28 mouse cellular contexts compared by ENCODE assay signal in the genomic region with DNA sequence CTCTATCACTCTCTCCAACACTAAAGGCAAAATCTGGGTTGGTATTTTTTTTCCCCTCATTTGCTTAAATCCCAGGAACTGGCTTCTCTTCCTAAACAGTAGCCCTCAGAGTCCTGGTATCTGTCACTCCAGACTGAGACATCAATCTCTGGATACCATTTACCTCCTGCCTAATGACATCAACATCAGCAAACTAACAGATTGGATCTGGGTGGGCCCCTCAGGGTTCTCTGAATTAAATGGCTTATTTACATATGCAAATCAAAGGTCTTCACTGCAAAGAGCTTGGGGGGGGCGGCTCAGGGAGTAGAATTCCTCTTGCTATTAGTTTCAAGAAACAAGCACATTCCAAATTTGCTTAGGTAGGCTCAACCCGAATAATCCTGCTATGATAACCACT.
A peak's percentile ranks its signal among the peaks of the same experiment; 100 is the strongest.
DNase-seq lines count a peak whose midpoint lies in the region; ATAC-seq lines count a peak whose summit lies in the region.
"Had no signal": no experiment of that assay in that cellular context is flagged by ENCODE, and none has a peak within 500 bp of the region (broad histone marks: within the 10 kb centered on the region; RNA-seq: fewer than 3 reads in every experiment).

No protein-coding gene starts in this region.

- no peaks in the 10 kb centered on the region for H3K9me3 ChIP-seq in midbrain, embryonic 14.5 days (ENCODE audit: control insufficient read depth, low read length)
- no peaks in the 10 kb centered on the region for H3K9me3 ChIP-seq in midbrain, embryonic 13.5 days
- H3K9me3 ChIP-seq: embryonic facial prominence, embryonic 10.5 days; embryonic facial prominence, embryonic 13.5 days; forebrain, embryonic 13.5 days; heart, embryonic 12.5 days; heart, embryonic 15.5 days; hindbrain, embryonic 10.5 days had no signal

- no peaks in the 10 kb centered on the region for H3K36me3 ChIP-seq in midbrain, embryonic 14.5 days (ENCODE audit: control insufficient read depth, insufficient read depth, low read length)
- no peaks in the 10 kb centered on the region for H3K36me3 ChIP-seq in midbrain, embryonic 13.5 days
- H3K36me3 ChIP-seq: embryonic facial prominence, embryonic 10.5 days; embryonic facial prominence, embryonic 13.5 days; heart, embryonic 15.5 days; hindbrain, embryonic 10.5 days had no signal

- WGBS in midbrain, embryonic 14.5 days, result 69% methylated on average over 2 of the region's 2 CpGs
- 54% methylated on average over 2 of the region's 2 CpGs for WGBS in midbrain, embryonic 13.5 days

- H3K27me3 ChIP-seq in midbrain, embryonic 14.5 days (ENCODE audit: control insufficient read depth, insufficient read depth, low read length), result no peaks in the 10 kb centered on the region; the same call in 1 of the 2 replicates
- H3K27me3 ChIP-seq in midbrain, embryonic 13.5 days, result no peaks in the 10 kb centered on the region
- H3K27me3 ChIP-seq: embryonic facial prominence, embryonic 13.5 days; forebrain, embryonic 13.5 days; heart, embryonic 12.5 days; heart, embryonic 15.5 days had no signal

- no peak overlapping the region for H3K4me3 ChIP-seq in midbrain, embryonic 14.5 days (replicated peaks; ENCODE audit: low read depth, low read length)
- H3K4me3 ChIP-seq in midbrain, embryonic 13.5 days (replicated peaks), result no peak overlapping the region
- H3K4me3 ChIP-seq: embryonic facial prominence, embryonic 10.5 days; embryonic facial prominence, embryonic 13.5 days; erythroblast, embryonic 14.5 days; forebrain, embryonic 13.5 days; heart, embryonic 12.5 days; heart, embryonic 15.5 days; hindbrain, embryonic 10.5 days had no signal

- peaks cover 13% of the 10 kb centered on the region for H3K4me1 ChIP-seq in midbrain, embryonic 14.5 days (ENCODE audit: control insufficient read depth, insufficient read depth, low read length)
- H3K4me1 ChIP-seq in midbrain, embryonic 13.5 days (replicated peaks), result peaks cover 14% of the 10 kb centered on the region
- H3K4me1 ChIP-seq: embryonic facial prominence, embryonic 10.5 days; embryonic facial prominence, embryonic 13.5 days had no signal

- DNase-seq in heart, adult 11 months, result peak; percentile 36
- DNase-seq in heart, adult 8-10 months (ENCODE audit: low spot score), result no peak
- DNase-seq in midbrain, embryonic 14.5 days, result peak; percentile 29
- DNase-seq in retina, postnatal 1 day, result peak; percentile 48
- no peak for DNase-seq in retina, embryonic 14.5 days (ENCODE audit: low spot score)
- DNase-seq: adrenal gland, adult 2 months; adrenal gland, postnatal 14 days; cerebellum, adult 11-12 months; cerebellum, adult 8-10 months; cerebellum, postnatal 10 days; cerebellum, postnatal 36 days; embryo, embryonic 11 days; gastrocnemius, postnatal 10 days; gastrocnemius, postnatal 36 days; heart, postnatal 10 days; heart, postnatal 36 days had no signal

- no peak overlapping the region for H3K4me2 ChIP-seq in midbrain, embryonic 14.5 days (ENCODE audit: low read length)
- H3K4me2 ChIP-seq in midbrain, embryonic 13.5 days (replicated peaks), result no peak overlapping the region
- H3K4me2 ChIP-seq: embryonic facial prominence, embryonic 13.5 days; forebrain, embryonic 13.5 days; heart, embryonic 12.5 days; heart, embryonic 15.5 days had no signal

- H3K9ac ChIP-seq in midbrain, embryonic 14.5 days (replicated peaks; ENCODE audit: low read length), result no peak overlapping the region
- no peak overlapping the region for H3K9ac ChIP-seq in midbrain, embryonic 13.5 days (replicated peaks)
- H3K9ac ChIP-seq: embryonic facial prominence, embryonic 13.5 days; forebrain, embryonic 13.5 days; heart, embryonic 12.5 days; heart, embryonic 15.5 days had no signal

- H3K27ac ChIP-seq in midbrain, embryonic 14.5 days (replicated peaks; ENCODE audit: low read depth, low read length), result no peak overlapping the region
- H3K27ac ChIP-seq in midbrain, embryonic 13.5 days, result no peak overlapping the region
- H3K27ac ChIP-seq: embryonic facial prominence, embryonic 10.5 days; embryonic facial prominence, embryonic 13.5 days; forebrain, embryonic 13.5 days; heart, embryonic 15.5 days; hindbrain, embryonic 10.5 days had no signal

- no peak for ATAC-seq in midbrain, embryonic 14.5 days (ENCODE audit: low FRiP score, low TSS enrichment)
- ATAC-seq in midbrain, embryonic 13.5 days, result no peak
- ATAC-seq: CD4-positive, CD25-positive, alpha-beta regulatory T cell, adult 4 months; forebrain, embryonic 13.5 days; hindbrain, embryonic 16.5 days; inflammation-experienced regulatory T-cells, adult 6 months; intestine, embryonic 16.5 days had no signal

Comparison
In these comparisons a context has a peak if more than half of its experiments do, and no peak if none do; other contexts are left out.
1. DNase-seq: peak in heart, adult 11 months (single experiment), midbrain, embryonic 14.5 days (single experiment) and retina, postnatal 1 day (single experiment); none in heart, adult 8-10 months (single experiment) and retina, embryonic 14.5 days (single experiment).